Mouse (Mus musculus): ENCODE data around the gene Kctd4.

Kctd4 gene

GRCm38 (mm10) chr14:75990936-75991335, 36.1 kb downstream of the Kctd4 start:
- no peak for DNase-seq (ENCODE audit: low read depth, low spot score)

DNA sequence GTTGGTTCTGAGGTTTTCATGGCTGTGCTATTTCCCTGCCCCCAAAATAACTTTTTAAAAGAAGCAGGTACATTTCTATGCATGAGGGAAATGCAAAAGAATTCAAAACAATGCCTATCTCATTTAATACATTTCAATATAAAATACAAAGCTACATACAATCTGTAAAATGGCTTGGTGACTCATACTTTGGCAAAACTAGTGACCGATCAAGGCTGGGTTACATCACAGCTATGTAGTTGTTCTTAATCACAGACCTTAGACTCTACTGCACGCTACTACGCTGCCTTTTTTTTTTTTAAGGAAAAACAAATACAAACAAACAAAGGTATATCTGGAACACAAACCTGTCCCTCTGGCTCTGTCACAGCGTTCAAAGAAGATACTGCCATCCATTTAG, 37.6 kb downstream of the Kctd4 start:
- no peak for DNase-seq (ENCODE audit: low read depth, low spot score)

DNA sequence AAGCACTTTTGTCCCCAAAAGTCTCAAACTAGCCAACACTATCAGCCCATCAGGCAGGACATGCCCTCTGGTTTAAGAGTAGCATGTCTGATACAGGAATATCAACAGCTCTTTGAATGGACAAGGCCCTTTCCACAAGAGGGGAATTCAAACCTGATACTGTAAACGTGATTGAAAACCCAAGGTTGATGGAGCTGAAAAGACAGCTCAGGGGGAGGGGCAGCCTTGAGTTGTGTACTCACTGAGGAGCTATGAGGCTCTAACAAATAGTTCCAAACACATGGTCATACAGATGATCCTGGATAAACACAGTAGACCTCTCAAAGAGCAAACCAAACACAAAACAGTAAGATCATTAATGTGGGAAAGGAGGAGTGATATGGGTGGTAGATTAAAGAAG, 43.3 kb downstream of the Kctd4 start:
- DNase-seq (ENCODE audit: low read depth, low spot score) = no peak

DNA sequence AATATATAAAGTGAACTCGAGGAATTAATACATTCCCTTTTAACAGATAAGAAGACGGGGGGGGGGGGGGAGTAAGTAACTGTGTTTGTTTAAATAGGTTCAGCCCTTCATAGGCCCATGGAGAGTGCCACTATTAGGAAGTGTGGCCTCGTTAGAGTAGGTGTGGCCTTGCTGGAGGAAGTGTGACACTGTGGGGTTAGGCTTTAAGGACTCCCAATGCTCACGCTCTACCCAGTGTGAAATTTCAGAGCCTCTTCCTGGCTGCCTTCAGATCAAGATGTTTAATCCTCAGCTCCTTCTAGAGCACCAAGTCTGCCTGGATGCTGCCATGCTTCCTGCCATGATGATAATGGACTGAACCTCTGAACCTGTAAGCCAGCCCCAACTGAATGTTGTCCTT, 47.0 kb downstream of the Kctd4 start:
- DNase-seq (ENCODE audit: low read depth, low spot score) = no peak

- no peak for DNase-seq (ENCODE audit: low read depth, low spot score)
These were observed 50.2 kb downstream of the Kctd4 start for GRCm38 (mm10) chr14:76005011-76005410.

DNA sequence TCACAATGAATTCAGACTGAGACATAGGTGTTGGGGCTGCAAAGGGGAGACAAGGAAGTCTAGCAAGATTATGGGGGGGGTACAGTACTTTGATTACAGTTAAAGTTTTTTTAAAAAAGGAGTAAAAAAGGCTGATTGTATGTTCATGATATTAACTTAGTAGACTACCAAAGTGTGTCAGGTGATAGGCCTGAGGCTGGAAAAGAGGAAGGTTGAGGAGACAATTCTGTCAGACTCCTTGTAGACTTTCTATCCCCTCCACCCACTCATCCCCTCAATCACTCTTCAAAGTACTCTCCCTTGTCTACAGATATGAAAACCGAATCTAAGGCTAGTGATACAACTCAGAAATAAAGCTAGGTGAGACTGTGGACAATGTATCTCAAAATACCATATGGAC, 53.4 kb downstream of the Kctd4 start:
- no peak for DNase-seq (ENCODE audit: low read depth, low spot score)

- no peak for DNase-seq (ENCODE audit: low read depth, low spot score)
These were observed 54.4 kb downstream of the Kctd4 start for GRCm38 (mm10) chr14:76009185-76009584.

GRCm38 (mm10) chr14:76010102-76011061, 55.6 kb downstream of the Kctd4 start, which contains the start of gene Gtf2f2:
Gene Gtf2f2 (minus strand): TSS chr14:76010865.
- peak; percentile 96 for DNase-seq (ENCODE audit: low read depth, low spot score)

DNA sequence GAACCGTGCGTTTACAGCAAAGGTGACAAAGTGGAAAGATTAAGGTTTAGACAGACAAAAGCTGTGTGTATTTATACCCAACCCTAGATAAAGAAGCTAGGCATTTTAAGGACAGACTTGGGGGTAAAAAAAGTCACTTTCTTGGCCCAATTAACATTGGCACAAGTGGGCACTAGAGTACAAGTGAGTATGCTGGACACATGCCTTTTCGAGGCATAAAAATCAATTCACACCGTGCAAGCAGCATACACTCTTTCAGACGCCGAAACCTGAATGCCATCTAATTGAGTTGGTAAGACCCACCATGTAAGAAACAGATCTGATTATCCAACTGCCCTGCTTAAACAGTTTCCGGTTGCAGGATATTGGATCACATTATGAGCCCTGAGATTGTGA, 56.3 kb downstream of the Kctd4 start:
- no peak for DNase-seq (ENCODE audit: low read depth, low spot score)

DNA sequence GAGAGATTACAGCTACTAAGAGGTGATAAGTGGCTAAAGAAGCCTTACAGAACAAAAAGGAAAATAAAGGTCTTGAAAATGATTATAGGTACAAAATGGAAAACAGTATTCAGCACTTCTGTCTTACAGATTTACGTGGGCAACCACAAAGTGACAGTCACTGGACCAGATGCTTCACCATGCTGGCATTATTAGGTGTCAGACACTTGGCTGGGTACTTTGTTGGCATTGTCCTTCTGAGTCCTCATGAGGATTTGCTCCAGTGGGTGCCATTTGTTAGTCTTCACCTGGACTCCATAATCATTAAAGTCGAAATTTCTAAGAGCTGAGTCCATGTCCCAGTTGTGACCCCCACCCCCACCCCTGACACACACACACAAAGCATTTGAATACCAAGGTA, 59.5 kb downstream of the Kctd4 start:
- no peak for DNase-seq (ENCODE audit: low read depth, low spot score)
